Mouse (Mus musculus) kidney, embryonic 15.5 days (tissue): Measurements from ENCODE around the gene Ntng1. TPM values are rescaled to one million over a fixed set of nuclear protein-coding genes. Genes with fewer than 3 reads are reported as not detected.
A peak's percentile ranks its signal among the peaks of the same experiment; 100 is the strongest.

Experiments used
- ATAC-seq: fragments of 200-750 bp; cut with Nextera tagmentation; replicated peaks from 2 replicates; pipeline ENCODE4 v1.8.0; 2017; ENCODE audit warnings: moderate TSS enrichment; ENCODE audit not compliant: low FRiP score
- H3K27ac ChIP-seq: fragments of 300-500 bp; sonication (generic); 2 replicates; pipeline ENCODE4 v1.5.1; 2015; ENCODE audit warnings: mild to moderate bottlenecking, inconsistent platforms
- H3K27me3 ChIP-seq: fragments of 300-500 bp; sonication (generic); 2 replicates; pipeline ENCODE4 v1.6.1; 2015; ENCODE audit warnings: inconsistent platforms
- H3K36me3 ChIP-seq: fragments of 300-500 bp; sonication (generic); 2 replicates; pipeline ENCODE4 v1.6.1; 2015; ENCODE audit warnings: inconsistent platforms
- H3K4me1 ChIP-seq: fragments of 300-500 bp; sonication (generic); 2 replicates; pipeline ENCODE4 v1.6.1; 2015; ENCODE audit warnings: inconsistent platforms
- H3K4me2 ChIP-seq: fragments of 300-500 bp; sonication (generic); 2 replicates; pipeline ENCODE4 v1.6.1; 2015; ENCODE audit warnings: moderate library complexity, mild to moderate bottlenecking, inconsistent platforms
- H3K4me3 ChIP-seq: fragments of 300-500 bp; sonication (generic); replicated peaks from 2 replicates; pipeline ENCODE4 v1.5.1; 2015; ENCODE audit warnings: mild to moderate bottlenecking, inconsistent platforms
- H3K9ac ChIP-seq: fragments of 300-500 bp; sonication (generic); 2 replicates; pipeline ENCODE4 v1.6.1; 2015; ENCODE audit warnings: mild to moderate bottlenecking, inconsistent platforms
- H3K9me3 ChIP-seq: fragments of 300-500 bp; sonication (generic); replicated peaks from 2 replicates; pipeline ENCODE4 v1.6.1; 2016; ENCODE audit warnings: inconsistent platforms
- WGBS: fragments of 180-500 bp; shearing (Covaris S2); methylation state at CpG from one replicate; pipeline ENCODE4 v1.1.7; 2015; ENCODE audit warnings: mixed read lengths; 5-methylcytosine and 5-hydroxymethylcytosine counted together
- polyA plus RNA-seq: library from polyadenylated mRNA; unstranded; fragments of >200 nt; fragmentation: Nextera tagmentation; extraction: Ambion mirVana; gene quantifications from 2 replicates; pipeline ENCODE4 v1.2.1, GENCODE M21; 2015

The Ntng1 gene
- polyA plus RNA-seq, 1 experiment from 2014 or later = 4.1 TPM

- Histone ChIP-seq H3K4me2 (no peak overlapping the region), H3K27me3 (no peaks in the 10 kb centered on the region), H3K9me3 (no peaks in the 10 kb centered on the region), H3K36me3 (no peaks in the 10 kb centered on the region), H3K4me1 (no peaks in the 10 kb centered on the region), H3K9ac (no peak overlapping the region), H3K4me3 (no peak overlapping the region), H3K27ac (no peak overlapping the region)
- 52% methylated on average over 4 of the region's 4 CpGs for WGBS
- ATAC-seq = no peak
These were observed 258.1 kb downstream of the Ntng1 start for GRCm38 (mm10) chr3:109885672-109886071.

GRCm38 (mm10) chr3:109879061-109879460 lies 264.8 kb downstream of the Ntng1 start:
- Histone ChIP-seq H3K4me3 (no peak overlapping the region), H3K9ac (no peak overlapping the region), H3K4me2 (no peak overlapping the region), H3K27ac (no peak overlapping the region), H3K27me3 (no peaks in the 10 kb centered on the region), H3K36me3 (no peaks in the 10 kb centered on the region), H3K4me1 (no peaks in the 10 kb centered on the region), H3K9me3 (no peaks in the 10 kb centered on the region)
- 86% methylated on average over 4 of the region's 4 CpGs for whole genome bisulfite sequencing
- no peak for ATAC-seq

GRCm38 (mm10) chr3:109871986-109872385 lies 271.8 kb downstream of the Ntng1 start:
- Histone ChIP-seq H3K9ac (no peak overlapping the region), H3K27me3 (no peaks in the 10 kb centered on the region), H3K4me1 (no peaks in the 10 kb centered on the region), H3K4me2 (no peak overlapping the region), H3K4me3 (no peak overlapping the region), H3K27ac (no peak overlapping the region), H3K9me3 (no peaks in the 10 kb centered on the region), H3K36me3 (no peaks in the 10 kb centered on the region)
- 87% methylated on average over 17 of the region's 17 CpGs for WGBS
- ATAC-seq = no peak

GRCm38 (mm10) chr3:109858276-109858675 lies 285.5 kb downstream of the Ntng1 start:
- ATAC-seq = no peak
- Histone ChIP-seq H3K4me3 (no peak overlapping the region), H3K36me3 (no peaks in the 10 kb centered on the region), H3K9me3 (no peaks in the 10 kb centered on the region), H3K4me1 (no peaks in the 10 kb centered on the region), H3K27me3 (no peaks in the 10 kb centered on the region), H3K9ac (no peak overlapping the region), H3K27ac (no peak overlapping the region), H3K4me2 (no peak overlapping the region)
- 85% methylated on average over 1 of the region's 1 CpGs for WGBS

- H3K4me1 ChIP-seq = no peaks in the 10 kb centered on the region
- no peaks in the 10 kb centered on the region for H3K27me3 ChIP-seq
- no peak overlapping the region for H3K27ac ChIP-seq
- no peaks in the 10 kb centered on the region for H3K9me3 ChIP-seq
- no peak overlapping the region for H3K9ac ChIP-seq
- WGBS = 85% methylated on average over 9 of the region's 9 CpGs
- no peak for ATAC-seq
- H3K4me3 ChIP-seq = no peak overlapping the region
- H3K36me3 ChIP-seq = no peaks in the 10 kb centered on the region
- H3K4me2 ChIP-seq = no peak overlapping the region
These were observed 289.2 kb downstream of the Ntng1 start for GRCm38 (mm10) chr3:109854449-109855155.

- Histone ChIP-seq H3K4me1 (no peaks in the 10 kb centered on the region), H3K9ac (no peak overlapping the region), H3K36me3 (no peaks in the 10 kb centered on the region), H3K4me3 (no peak overlapping the region), H3K4me2 (no peak overlapping the region), H3K9me3 (no peaks in the 10 kb centered on the region), H3K27ac (no peak overlapping the region), H3K27me3 (no peaks in the 10 kb centered on the region)
- no peak for ATAC-seq
- 82% methylated on average over 4 of the region's 4 CpGs for WGBS
These were observed 297.2 kb downstream of the Ntng1 start for GRCm38 (mm10) chr3:109846660-109847059.

GRCm38 (mm10) chr3:109825806-109826205 lies 318.0 kb downstream of the Ntng1 start:
- 95% methylated on average over 1 of the region's 1 CpGs for WGBS
- H3K4me1 ChIP-seq = no peaks in the 10 kb centered on the region
- H3K36me3 ChIP-seq = no peaks in the 10 kb centered on the region
- H3K4me3 ChIP-seq = no peak overlapping the region
- ATAC-seq = no peak
- no peak overlapping the region for H3K9ac ChIP-seq
- no peak overlapping the region for H3K4me2 ChIP-seq
- no peak overlapping the region for H3K27ac ChIP-seq
- no peaks in the 10 kb centered on the region for H3K9me3 ChIP-seq
- no peaks in the 10 kb centered on the region for H3K27me3 ChIP-seq

- peak; percentile 52; the same call in 1 of the 2 replicates for ATAC-seq
- Histone ChIP-seq H3K27me3 (no peaks in the 10 kb centered on the region), H3K27ac (no peak overlapping the region), H3K4me2 (no peak overlapping the region), H3K36me3 (no peaks in the 10 kb centered on the region), H3K4me3 (no peak overlapping the region), H3K9ac (no peak overlapping the region), H3K4me1 (no peaks in the 10 kb centered on the region), H3K9me3 (no peaks in the 10 kb centered on the region)
- WGBS = 57% methylated on average over 2 of the region's 2 CpGs
These were observed 320.9 kb downstream of the Ntng1 start for GRCm38 (mm10) chr3:109822803-109823474.

- no peak for ATAC-seq
- H3K27ac ChIP-seq = no peak overlapping the region
- WGBS = 79% methylated on average over 2 of the region's 2 CpGs
- no peaks in the 10 kb centered on the region for H3K4me1 ChIP-seq
- no peak overlapping the region for H3K4me2 ChIP-seq
- no peak overlapping the region for H3K9ac ChIP-seq
- H3K4me3 ChIP-seq = no peak overlapping the region
- no peaks in the 10 kb centered on the region for H3K9me3 ChIP-seq
- no peaks in the 10 kb centered on the region for H3K27me3 ChIP-seq
- H3K36me3 ChIP-seq = no peaks in the 10 kb centered on the region
These were observed 324.8 kb downstream of the Ntng1 start for GRCm38 (mm10) chr3:109818821-109819685.

- Histone ChIP-seq H3K9ac (no peak overlapping the region), H3K27me3 (no peaks in the 10 kb centered on the region), H3K4me1 (no peaks in the 10 kb centered on the region), H3K4me3 (no peak overlapping the region), H3K4me2 (no peak overlapping the region), H3K9me3 (no peaks in the 10 kb centered on the region), H3K27ac (no peak overlapping the region), H3K36me3 (no peaks in the 10 kb centered on the region)
- 95% methylated on average over 1 of the region's 1 CpGs for WGBS
- no peak for ATAC-seq
These were observed 334.7 kb downstream of the Ntng1 start for GRCm38 (mm10) chr3:109809065-109809464.

- ATAC-seq = no peak
- no peaks in the 10 kb centered on the region for H3K36me3 ChIP-seq
- no peak overlapping the region for H3K4me2 ChIP-seq
- WGBS = 86% methylated on average over 6 of the region's 6 CpGs
- no peaks in the 10 kb centered on the region for H3K9me3 ChIP-seq
- no peaks in the 10 kb centered on the region for H3K4me1 ChIP-seq
- no peaks in the 10 kb centered on the region for H3K27me3 ChIP-seq
- no peak overlapping the region for H3K4me3 ChIP-seq
- no peak overlapping the region for H3K27ac ChIP-seq
- H3K9ac ChIP-seq = no peak overlapping the region
These were observed 336.4 kb downstream of the Ntng1 start for GRCm38 (mm10) chr3:109807211-109807934.
